Mouse (Mus musculus) embryonic facial prominence, embryonic 12.5 days (tissue): ENCODE data around the gene Luc7l3. TPM values are rescaled to one million over a fixed set of nuclear protein-coding genes. Genes with fewer than 3 reads are reported as not detected.

ENCODE experiments used
- ATAC-seq: fragments of 200-750 bp; cut with Nextera tagmentation; 2 replicates; pipeline ENCODE4 v1.8.0; 2017; ENCODE audit not compliant: insufficient number of reproducible peaks, insufficient read depth, low FRiP score, low TSS enrichment
- H3K27ac ChIP-seq: fragments of 300-500 bp; sonication (generic); 2 replicates; pipeline ENCODE4 v1.5.1; 2016; ENCODE audit warnings: mild to moderate bottlenecking
- H3K27me3 ChIP-seq: fragments of 300-500 bp; sonication (generic); 2 replicates; pipeline ENCODE4 v1.6.1; 2016; ENCODE audit warnings: mild to moderate bottlenecking, moderate library complexity
- H3K36me3 ChIP-seq: fragments of 300-500 bp; sonication (generic); 2 replicates; pipeline ENCODE4 v1.6.1; 2016; ENCODE audit warnings: mild to moderate bottlenecking
- H3K4me1 ChIP-seq: fragments of 300-500 bp; sonication (generic); 2 replicates; pipeline ENCODE4 v1.6.1; 2016
- H3K4me2 ChIP-seq: fragments of 300-500 bp; sonication (generic); replicated peaks from 2 replicates; pipeline ENCODE4 v1.6.1; 2016; ENCODE audit warnings: mild to moderate bottlenecking, moderate library complexity
- H3K4me3 ChIP-seq: fragments of 300-500 bp; sonication (generic); 2 replicates; pipeline ENCODE4 v1.5.1; 2016; ENCODE audit warnings: mild to moderate bottlenecking
- H3K9ac ChIP-seq: fragments of 300-500 bp; sonication (generic); 2 replicates; pipeline ENCODE4 v1.6.1; 2016; ENCODE audit warnings: mild to moderate bottlenecking, moderate library complexity
- H3K9me3 ChIP-seq: fragments of 300-500 bp; sonication (generic); 2 replicates; pipeline ENCODE4 v1.6.1; 2016; ENCODE audit warnings: mild to moderate bottlenecking, moderate library complexity
- WGBS: fragments of 180-500 bp; shearing (Covaris S2); methylation state at CpG from one replicate; pipeline ENCODE4 v1.1.7; 2016; 5-methylcytosine and 5-hydroxymethylcytosine counted together
- polyA plus RNA-seq: library from polyadenylated mRNA; unstranded; fragments of >200 nt; fragmentation: Nextera tagmentation; extraction: Ambion mirVana; gene quantifications from 2 replicates; pipeline ENCODE4 v1.2.1, GENCODE M21; 2016

The Luc7l3 gene
- polyA plus RNA-seq, 1 experiment from 2014 or later: 146 TPM

DNA sequence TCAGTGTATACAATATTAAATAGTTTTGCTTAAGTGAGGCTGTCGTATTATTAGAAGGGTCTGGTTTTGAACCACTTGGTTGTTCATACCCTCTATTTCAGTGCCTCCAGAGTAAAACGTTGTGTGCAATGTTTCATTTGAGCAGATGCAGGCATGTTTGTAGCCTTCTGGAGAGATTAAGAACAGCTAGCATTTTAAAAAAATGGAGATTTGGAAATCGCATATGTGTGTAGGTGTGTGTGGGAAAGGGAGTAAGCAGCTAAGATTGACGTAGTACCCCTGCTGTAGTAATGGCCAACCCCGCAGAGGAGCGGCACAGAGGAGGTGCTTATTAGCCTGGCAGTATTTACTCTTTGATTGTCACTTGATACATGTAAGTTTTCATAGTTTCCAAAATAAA lies 10.9 kb upstream of the Luc7l3 start:
- no peaks in the 10 kb centered on the region for H3K27me3 ChIP-seq
- H3K4me1 ChIP-seq: peaks cover 18% of the 10 kb centered on the region
- 95% methylated on average over 6 of the region's 6 CpGs for WGBS
- no peak overlapping the region for H3K9ac ChIP-seq
- no peak overlapping the region for H3K4me2 ChIP-seq
- no peak for ATAC-seq
- H3K9me3 ChIP-seq: no peaks in the 10 kb centered on the region
- H3K27ac ChIP-seq: no peak overlapping the region
- H3K36me3 ChIP-seq: peaks cover 28% of the 10 kb centered on the region
- no peak overlapping the region for H3K4me3 ChIP-seq

DNA sequence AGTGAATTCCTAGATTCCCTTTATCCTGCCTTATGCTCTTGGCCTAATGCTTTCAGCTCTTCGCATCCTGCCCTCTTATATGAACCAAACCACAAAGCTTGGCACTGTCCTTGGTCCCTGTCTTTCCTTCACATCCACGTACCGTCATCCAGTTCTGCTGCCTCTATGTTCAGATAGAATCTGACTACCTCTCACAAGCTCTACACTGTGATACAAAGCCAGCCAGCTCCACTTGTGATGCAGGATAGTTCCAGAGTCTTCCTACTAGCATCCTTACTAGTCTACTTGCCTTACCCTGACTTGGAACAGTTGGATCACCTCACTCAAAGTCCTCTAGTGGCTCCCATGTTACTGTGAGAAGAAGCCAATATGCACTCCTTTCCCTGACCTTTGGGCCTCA lies 8.4 kb upstream of the Luc7l3 start:
- Histone ChIP-seq H3K27ac (no peak overlapping the region), H3K36me3 (peaks cover 9% of the 10 kb centered on the region), H3K27me3 (no peaks in the 10 kb centered on the region), H3K4me3 (no peak overlapping the region), H3K4me1 (peaks cover 24% of the 10 kb centered on the region), H3K9me3 (no peaks in the 10 kb centered on the region), H3K9ac (no peak overlapping the region), H3K4me2 (no peak overlapping the region)
- 91% methylated on average over 3 of the region's 3 CpGs for WGBS
- ATAC-seq: no peak

DNA sequence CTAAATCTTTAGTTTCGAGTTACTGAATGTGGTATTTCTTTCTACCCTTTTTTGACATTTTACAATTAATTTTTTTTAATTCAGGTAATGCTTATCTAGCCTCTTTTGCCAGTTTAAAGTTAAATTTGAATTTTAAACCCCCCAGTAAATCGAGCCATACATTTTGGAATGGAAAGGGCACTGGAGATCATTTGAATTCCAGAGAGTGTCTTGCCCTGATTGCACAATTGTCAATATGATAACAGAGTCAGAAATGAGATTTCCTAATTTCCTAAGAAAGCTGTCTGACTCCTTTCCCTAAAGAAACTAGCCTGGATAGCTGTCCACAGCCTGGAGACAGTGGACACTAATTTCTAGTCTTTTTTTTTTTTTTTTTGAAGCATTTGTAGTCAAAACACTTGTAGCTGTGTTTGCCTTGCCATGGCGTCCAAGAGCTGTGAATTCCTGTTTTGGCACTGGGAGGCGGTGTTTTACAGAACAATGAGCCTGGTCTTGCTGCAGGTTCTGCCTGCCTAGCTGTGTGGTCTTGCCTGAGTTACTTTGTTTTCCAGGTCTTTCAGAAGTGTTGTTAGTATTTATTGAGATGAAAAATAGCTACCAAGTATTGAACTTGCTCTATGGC lies 7.6 kb upstream of the Luc7l3 start:
- ATAC-seq: no peak
- Histone ChIP-seq H3K9ac (no peak overlapping the region), H3K4me2 (peak overlapping the region; percentile 71; the same call in 1 of the 2 replicates), H3K27me3 (no peaks in the 10 kb centered on the region), H3K27ac (no peak overlapping the region), H3K9me3 (no peaks in the 10 kb centered on the region), H3K4me3 (no peak overlapping the region), H3K36me3 (peaks cover 3% of the 10 kb centered on the region), H3K4me1 (peaks cover 24% of the 10 kb centered on the region)
- 54% methylated on average over 4 of the region's 4 CpGs for WGBS

DNA sequence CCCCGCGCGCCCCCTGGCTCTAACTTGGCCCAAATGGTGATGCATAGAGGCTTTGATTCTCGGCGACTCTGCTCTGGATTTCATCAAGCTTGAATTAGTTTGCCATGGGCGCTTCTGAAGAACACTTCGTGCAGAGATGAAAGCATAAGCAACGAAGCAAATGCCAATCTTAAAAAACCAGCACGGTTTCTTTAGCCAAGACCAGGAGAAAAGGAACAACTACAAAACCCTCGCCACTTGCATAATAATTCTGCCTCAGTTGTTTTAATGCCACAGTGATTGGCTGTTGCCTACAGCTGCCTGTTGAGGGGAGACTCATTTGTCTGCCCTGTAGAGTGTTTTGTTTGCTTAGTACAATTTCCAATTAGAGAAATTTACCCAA lies 6.8 kb upstream of the Luc7l3 start:
- Histone ChIP-seq H3K9ac (peak overlapping the region; percentile 96), H3K9me3 (no peaks in the 10 kb centered on the region), H3K4me3 (peak overlapping the region; percentile 68), H3K4me1 (peaks cover 24% of the 10 kb centered on the region), H3K4me2 (peak overlapping the region; percentile 71), H3K36me3 (no peaks in the 10 kb centered on the region), H3K27me3 (no peaks in the 10 kb centered on the region), H3K27ac (peak overlapping the region; percentile 99)
- WGBS: 2% methylated on average over 10 of the region's 10 CpGs
- no peak for ATAC-seq

DNA sequence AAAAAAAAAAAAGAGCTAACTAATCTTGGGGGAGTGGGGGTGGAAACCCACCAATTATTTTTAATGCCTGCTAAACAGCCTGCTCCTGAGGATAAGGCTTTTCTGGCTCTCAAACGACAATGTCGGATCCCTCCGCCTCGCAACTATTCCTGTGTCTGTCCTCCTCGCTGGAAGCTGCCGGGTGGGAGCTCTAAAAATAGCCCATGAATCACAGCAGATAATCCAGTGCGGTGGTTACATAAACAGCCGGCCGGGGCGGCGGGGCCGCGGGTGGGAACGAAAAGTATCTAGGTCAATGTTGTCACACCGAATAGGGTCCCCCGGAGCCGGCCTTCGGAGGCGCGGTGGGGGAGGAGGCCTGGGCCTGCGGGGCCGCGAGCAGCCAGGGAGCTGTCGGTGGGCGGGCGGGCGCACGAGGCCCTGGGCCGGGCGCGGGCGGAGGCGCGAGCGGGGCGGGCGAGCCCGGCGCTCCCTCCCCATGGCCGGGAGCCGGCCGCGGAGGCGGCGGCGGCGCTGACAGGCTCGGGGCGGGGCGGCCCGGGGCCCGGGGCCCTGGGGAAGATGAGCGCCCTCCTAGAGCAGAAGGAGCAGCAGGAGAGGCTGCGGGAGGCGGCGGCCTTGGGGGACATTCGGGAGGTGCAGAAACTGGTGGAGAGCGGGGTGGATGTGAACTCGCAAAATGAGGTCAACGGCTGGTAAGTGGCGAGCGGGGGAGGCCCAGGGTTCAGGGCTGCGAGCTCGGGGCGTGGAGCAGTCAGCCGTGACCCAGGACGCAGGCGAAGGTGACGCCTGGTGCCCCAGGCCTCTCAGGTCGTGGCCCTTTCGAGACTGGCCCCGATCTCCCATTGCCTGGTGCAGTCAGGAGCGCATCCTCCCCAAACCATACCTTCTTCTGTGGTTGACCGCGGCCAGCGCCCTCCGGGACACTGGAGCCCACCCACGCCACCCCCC lies 6.2 kb upstream of the Luc7l3 start, which contains the start of gene Ankrd40:
TSS of gene Ankrd40 (plus strand) at position 309 of the 951 bp plus-strand sequence.
- Histone ChIP-seq H3K9me3 (no peaks in the 10 kb centered on the region), H3K4me2 (peak within 1 kb of the TSS; percentile 71), H3K4me1 (peaks cover 24% of the 10 kb centered on the region), H3K4me3 (peak within 1 kb of the TSS; percentile 68), H3K27me3 (no peaks in the 10 kb centered on the region), H3K36me3 (no peaks in the 10 kb centered on the region), H3K27ac (peak within 1 kb of the TSS; percentile 99), H3K9ac (peak within 1 kb of the TSS; percentile 96)
- WGBS: under 1% methylated on average over 68 of the region's 78 CpGs
- peak; percentile 75 for ATAC-seq

DNA sequence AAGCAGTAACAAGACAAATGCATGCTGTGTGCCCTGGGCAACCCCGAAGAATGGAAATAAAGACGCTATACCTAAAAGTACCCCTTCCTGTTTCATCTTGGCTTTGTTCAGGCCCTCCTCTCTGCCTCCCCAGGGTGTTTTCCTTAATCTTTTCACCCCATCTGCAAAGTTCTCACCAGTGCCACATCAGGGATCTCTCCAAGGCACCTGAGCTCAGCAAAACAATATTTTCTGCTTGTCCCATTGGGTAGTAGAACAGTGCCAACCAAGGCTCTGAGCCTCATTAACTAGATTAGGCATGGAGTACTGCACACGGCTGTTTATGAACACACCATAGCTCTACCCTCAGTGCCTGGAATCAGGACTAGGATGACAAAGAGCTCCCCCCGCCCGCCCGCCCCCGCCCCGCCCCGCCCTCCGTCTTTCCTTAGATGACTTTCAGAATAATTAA lies 5.2 kb upstream of the Luc7l3 start:
- WGBS: 3% methylated on average over 10 of the region's 10 CpGs
- H3K36me3 ChIP-seq: no peaks in the 10 kb centered on the region
- peak overlapping the region; percentile 71 for H3K4me2 ChIP-seq
- H3K9ac ChIP-seq: peak overlapping the region; percentile 15; the same call in 1 of the 2 replicates
- H3K27ac ChIP-seq: peak overlapping the region; percentile 99
- no peaks in the 10 kb centered on the region for H3K27me3 ChIP-seq
- peak overlapping the region; percentile 68 for H3K4me3 ChIP-seq
- peaks cover 24% of the 10 kb centered on the region for H3K4me1 ChIP-seq
- no peaks in the 10 kb centered on the region for H3K9me3 ChIP-seq
- peak; percentile 67; the same call in 1 of the 2 replicates for ATAC-seq

DNA sequence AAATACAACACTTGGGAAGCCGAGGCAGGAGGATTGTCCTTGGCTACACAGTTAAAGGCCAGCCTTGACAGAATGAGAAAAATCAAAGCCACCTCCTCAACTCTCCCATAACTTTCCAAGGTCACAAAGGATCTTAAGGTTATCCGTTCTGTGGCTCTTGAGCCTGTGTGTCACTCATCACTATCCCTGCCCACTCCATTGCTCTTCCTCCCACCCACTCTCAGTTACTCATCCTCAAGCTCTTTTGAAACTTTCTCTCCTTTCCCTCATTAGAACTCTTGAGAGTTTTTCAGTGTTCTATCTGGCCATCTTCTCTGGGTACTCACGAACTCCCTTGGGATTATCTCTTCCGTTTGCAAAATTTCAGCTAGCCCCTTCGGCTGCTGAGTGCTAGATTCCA lies 2.8 kb upstream of the Luc7l3 start:
- Histone ChIP-seq H3K4me1 (peaks cover 16% of the 10 kb centered on the region), H3K4me3 (no peak overlapping the region), H3K9me3 (no peaks in the 10 kb centered on the region), H3K27ac (no peak overlapping the region), H3K27me3 (no peaks in the 10 kb centered on the region), H3K36me3 (no peaks in the 10 kb centered on the region), H3K9ac (no peak overlapping the region), H3K4me2 (no peak overlapping the region)
- 84% methylated on average over 5 of the region's 5 CpGs for WGBS
- no peak for ATAC-seq

DNA sequence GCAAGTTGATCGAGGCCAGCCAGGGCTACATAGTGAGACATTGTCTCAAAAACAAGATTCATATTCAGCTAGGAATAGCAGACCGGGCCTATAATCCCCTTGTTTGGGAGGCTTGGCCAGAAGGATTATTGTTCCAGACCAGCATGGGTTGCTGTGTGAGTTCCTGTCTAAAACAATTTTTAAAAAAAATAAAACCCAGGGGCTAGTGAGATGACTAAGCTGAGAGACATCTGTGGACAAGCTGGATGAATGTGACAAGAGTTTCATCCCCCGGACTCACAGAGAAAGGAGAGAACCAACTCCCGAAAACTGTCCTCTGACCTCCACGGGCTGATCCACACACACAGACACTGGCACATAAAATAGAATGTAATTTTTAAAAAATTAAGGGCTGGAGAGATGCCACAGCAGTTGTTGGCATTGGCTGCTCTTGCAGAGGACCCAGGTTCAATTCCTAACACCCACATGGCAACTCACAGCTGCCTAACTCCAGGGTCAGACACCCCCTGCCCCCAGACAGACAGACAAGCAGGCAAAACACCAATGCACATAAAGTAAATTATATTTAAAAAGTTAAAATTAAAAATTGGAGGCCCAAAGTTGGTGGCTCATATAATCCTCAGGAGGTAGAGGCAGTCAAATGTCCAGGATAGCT lies 1.6 kb upstream of the Luc7l3 start:
- ATAC-seq: no peak
- peaks cover 6% of the 10 kb centered on the region; the same call in 1 of the 2 replicates for H3K36me3 ChIP-seq
- no peak overlapping the region for H3K4me2 ChIP-seq
- no peak overlapping the region for H3K9ac ChIP-seq
- WGBS: 82% methylated on average over 5 of the region's 5 CpGs
- peaks cover 11% of the 10 kb centered on the region for H3K4me1 ChIP-seq
- no peak overlapping the region for H3K27ac ChIP-seq
- H3K27me3 ChIP-seq: no peaks in the 10 kb centered on the region
- no peaks in the 10 kb centered on the region for H3K9me3 ChIP-seq
- H3K4me3 ChIP-seq: no peak overlapping the region

DNA sequence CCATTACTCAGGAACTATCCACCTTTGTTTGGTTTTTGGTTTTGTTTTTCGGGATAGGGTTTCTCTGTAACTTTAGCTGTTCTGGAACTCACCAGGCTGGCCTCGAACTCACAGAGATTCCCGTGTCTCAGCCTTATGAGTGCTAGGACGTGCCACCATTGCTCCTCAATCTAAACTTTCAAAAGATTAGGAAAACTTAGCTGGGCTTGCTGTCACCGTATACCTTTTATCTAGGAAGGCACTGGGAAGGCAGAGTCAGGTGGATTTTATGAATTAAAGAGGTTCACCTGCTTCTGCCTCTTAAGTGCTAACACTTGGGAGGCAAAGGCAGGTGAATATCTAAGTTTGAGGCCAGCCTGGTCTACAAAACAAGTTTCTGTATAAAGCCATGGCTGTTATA lies 848 bp upstream of the Luc7l3 start:
- H3K4me1 ChIP-seq: peaks cover 15% of the 10 kb centered on the region
- peak overlapping the region; percentile 97 for H3K27ac ChIP-seq
- no peak for ATAC-seq
- no peaks in the 10 kb centered on the region for H3K27me3 ChIP-seq
- H3K9ac ChIP-seq: peak overlapping the region; percentile 97
- H3K4me3 ChIP-seq: peak overlapping the region; percentile 91
- peaks cover 6% of the 10 kb centered on the region; the same call in 1 of the 2 replicates for H3K36me3 ChIP-seq
- H3K9me3 ChIP-seq: no peaks in the 10 kb centered on the region
- peak overlapping the region; percentile 70 for H3K4me2 ChIP-seq
- 32% methylated on average over 5 of the region's 5 CpGs for WGBS

DNA sequence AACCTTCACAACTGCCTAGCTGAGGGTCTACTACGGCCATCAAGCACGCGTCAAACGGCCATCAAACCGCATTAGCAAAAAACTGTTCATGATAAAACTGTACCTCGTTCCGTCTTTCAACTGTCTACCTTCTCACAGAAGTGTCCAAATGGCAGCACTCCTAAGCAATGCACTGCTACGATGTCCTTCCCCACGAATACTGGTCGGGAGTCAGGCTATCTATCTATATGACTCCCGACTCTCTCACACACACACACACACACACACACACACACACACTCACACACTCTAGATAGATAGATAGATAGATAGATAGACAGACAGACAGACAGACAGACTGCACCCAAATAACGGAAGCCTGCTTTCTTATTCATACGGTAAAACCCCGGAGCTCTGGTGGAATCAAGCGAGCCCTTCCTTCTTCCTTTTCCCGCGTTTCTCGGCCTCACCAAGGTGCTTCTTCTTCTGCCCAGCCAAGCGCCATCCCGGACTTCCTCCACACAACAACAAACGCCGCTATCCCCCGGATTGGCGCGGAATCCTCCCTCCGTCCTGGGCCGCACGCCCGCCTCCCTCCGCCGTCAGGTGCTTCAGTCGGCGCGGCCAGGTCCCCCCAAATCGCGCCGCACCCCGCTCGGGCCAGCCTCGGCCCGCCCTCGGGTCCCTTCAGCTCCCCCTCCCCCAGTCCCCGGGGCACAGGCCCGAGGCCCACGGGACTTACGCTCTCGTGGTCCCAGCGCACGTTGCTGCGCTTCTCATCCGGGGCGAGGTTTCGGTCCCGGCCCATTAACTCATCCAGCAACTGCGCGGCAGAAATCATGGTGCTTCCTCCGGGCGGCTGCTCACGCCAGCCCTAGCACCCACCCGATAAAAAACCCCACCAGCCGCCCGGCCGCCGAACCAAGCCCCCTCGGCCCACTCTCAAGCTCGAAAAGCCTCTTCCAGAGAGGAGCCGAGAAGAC lies 538 bp downstream of the Luc7l3 start:
- peak; percentile 32; the same call in 1 of the 2 replicates for ATAC-seq
- Histone ChIP-seq H3K9ac (peak overlapping the region; percentile 97), H3K4me2 (peak overlapping the region; percentile 70), H3K4me3 (peak overlapping the region; percentile 91), H3K36me3 (peaks cover 6% of the 10 kb centered on the region; the same call in 1 of the 2 replicates), H3K27me3 (no peaks in the 10 kb centered on the region), H3K27ac (peak overlapping the region; percentile 97), H3K9me3 (no peaks in the 10 kb centered on the region), H3K4me1 (peaks cover 19% of the 10 kb centered on the region)
- under 1% methylated on average over 67 of the region's 67 CpGs for WGBS
